Mouse (Mus musculus): ENCODE results near the gene Faap100.

DNA sequence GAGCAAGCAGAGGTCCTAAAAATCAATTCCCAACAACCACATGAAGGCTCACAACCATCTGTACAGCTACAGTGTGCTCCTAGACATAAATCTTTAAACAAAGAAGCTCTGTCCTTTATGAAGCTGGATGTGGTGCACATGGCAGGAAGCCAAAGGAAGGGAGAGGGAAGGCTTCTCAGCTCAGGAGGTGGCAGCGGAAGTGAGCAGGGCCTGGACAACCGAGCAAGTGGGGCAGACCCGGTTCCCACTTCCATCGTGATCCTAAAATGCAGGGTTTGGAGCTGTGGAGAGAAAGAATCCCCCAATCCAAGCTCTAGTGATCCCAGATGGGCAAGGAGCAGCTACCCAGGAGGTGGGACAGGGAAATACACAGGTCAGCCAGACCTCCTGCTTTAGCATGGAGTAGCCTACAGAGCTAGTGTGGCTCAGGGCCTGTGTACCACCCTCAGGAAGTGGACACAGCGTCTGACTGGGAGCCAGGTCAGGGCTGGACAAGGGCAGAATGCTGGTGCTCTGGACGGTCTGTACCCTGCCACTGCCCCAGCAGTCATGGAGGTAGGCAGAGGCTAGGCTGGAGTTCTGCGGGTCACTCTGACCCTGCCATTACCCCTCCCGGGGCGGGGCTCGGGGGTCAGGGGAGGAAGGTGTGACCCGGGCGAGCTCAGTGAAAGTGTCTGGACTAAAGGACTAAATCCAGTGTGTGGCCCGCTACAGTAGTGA, 25.8 kb downstream of the Faap100 start:
- TF ChIP-seq CTCF (IDR thresholded peaks at IDR 0.05; ENCODE audit: low read depth) (no peak), EP300 (optimal IDR thresholded peaks at IDR 0.05) (no peak)

Measured in stomach, postnatal 0 days (tissue).